Mouse (Mus musculus) erythroblast, embryonic 14.5 days (primary cell): Measurements from ENCODE around the gene Lhfpl4. TPM values are rescaled to one million over a fixed set of nuclear protein-coding genes. Genes with fewer than 3 reads are reported as not detected.

Experiments
- H3K27me3 ChIP-seq: 2 replicates; pipeline ENCODE4 v1.6.1; 2012; ENCODE audit warnings: inconsistent platforms; ENCODE audit not compliant: control insufficient read depth
- H3K36me3 ChIP-seq: 2 replicates; pipeline ENCODE4 v1.6.1; 2012; ENCODE audit warnings: mild to moderate bottlenecking, inconsistent platforms; ENCODE audit not compliant: control insufficient read depth
- H3K4me1 ChIP-seq: 2 replicates; pipeline ENCODE4 v1.6.1; 2012; ENCODE audit warnings: inconsistent platforms; ENCODE audit not compliant: control insufficient read depth
- H3K4me3 ChIP-seq: replicated peaks from 2 replicates; pipeline ENCODE3; 2012; ENCODE audit warnings: moderate library complexity, mild to moderate bottlenecking, inconsistent platforms
- H3K9me3 ChIP-seq: 2 replicates; pipeline ENCODE4 v1.6.1; 2012; ENCODE audit warnings: low read length, inconsistent platforms, mixed read lengths; ENCODE audit not compliant: control insufficient read depth
- GATA1 ChIP-seq: IDR thresholded peaks from 2 replicates; pipeline ENCODE4 v1.6.1; 2012; ENCODE audit warnings: low read length, inconsistent platforms, mixed read lengths
- TAL1 ChIP-seq: IDR thresholded peaks from 3 replicates; pipeline ENCODE4 v1.6.1; 2012; ENCODE audit warnings: low read length, inconsistent platforms, mixed read lengths
- polyA plus RNA-seq: library from polyadenylated mRNA; stranded (reverse); fragments of >175 nt; gene quantifications from 2 replicates; pipeline ENCODE4 v1.2.3, GENCODE M21; 2012

Lhfpl4 gene
- 0.01 TPM in 1 of 2 replicates, not detected in the other for polyA plus RNA-seq

GRCm38 (mm10) chr6:113194841-113195595, at the start of gene Lhfpl4:
Lhfpl4 (minus strand) TSS chr6:113195384.
- Histone ChIP-seq H3K4me1 (no peaks in the 10 kb centered on the region), H3K36me3 (no peaks in the 10 kb centered on the region), H3K9me3 (no peaks in the 10 kb centered on the region), H3K27me3 (peaks cover 55% of the 10 kb centered on the region), H3K4me3 (no peak within 1 kb of the TSS)
- no peak for TF ChIP-seq GATA1
- no peak for TF ChIP-seq TAL1

GRCm38 (mm10) chr6:113242753-113243152, 47.6 kb upstream of the Lhfpl4 start:
- H3K36me3 ChIP-seq, result peaks cover 59% of the 10 kb centered on the region

DNA sequence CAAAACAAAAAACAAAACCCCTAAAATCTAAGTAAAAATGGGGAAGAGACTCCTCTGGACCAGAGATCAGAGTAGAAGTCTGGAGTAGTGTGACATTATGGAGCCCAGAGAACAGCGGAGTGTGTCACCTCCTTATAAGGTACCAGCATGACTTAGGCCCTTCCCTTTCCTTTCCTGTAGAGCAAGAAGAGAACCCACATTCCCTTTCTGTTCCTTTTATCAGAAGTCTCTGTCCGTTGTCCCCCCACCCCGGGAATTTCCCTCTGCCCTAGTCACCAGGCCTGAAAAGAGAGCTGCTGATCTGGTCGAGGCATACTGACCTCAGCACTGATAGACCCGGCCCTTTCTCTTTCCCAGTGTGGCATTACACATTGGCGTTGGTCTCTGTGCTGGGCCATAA, 43.3 kb upstream of the Lhfpl4 start:
- peak overlapping the region; percentile 97 for H3K4me3 ChIP-seq
- H3K4me1 ChIP-seq, result peaks cover 38% of the 10 kb centered on the region
- TF ChIP-seq TAL1 (no peak), GATA1 (no peak)
- no peaks in the 10 kb centered on the region for H3K9me3 ChIP-seq
- H3K36me3 ChIP-seq, result peaks cover 33% of the 10 kb centered on the region
- 0 out of 2 replicates have a peak, but pooled peaks cover 3% of the 10 kb centered on the region for H3K27me3 ChIP-seq

More at GRCm38 (mm10) chr6:113242753-113243152, 47.6 kb upstream of the Lhfpl4 start:
- Histone ChIP-seq H3K27me3 (no peaks in the 10 kb centered on the region), H3K4me1 (peaks cover 29% of the 10 kb centered on the region), H3K4me3 (no peak overlapping the region), H3K9me3 (no peaks in the 10 kb centered on the region)
- TF ChIP-seq GATA1 (no peak), TAL1 (no peak)

DNA sequence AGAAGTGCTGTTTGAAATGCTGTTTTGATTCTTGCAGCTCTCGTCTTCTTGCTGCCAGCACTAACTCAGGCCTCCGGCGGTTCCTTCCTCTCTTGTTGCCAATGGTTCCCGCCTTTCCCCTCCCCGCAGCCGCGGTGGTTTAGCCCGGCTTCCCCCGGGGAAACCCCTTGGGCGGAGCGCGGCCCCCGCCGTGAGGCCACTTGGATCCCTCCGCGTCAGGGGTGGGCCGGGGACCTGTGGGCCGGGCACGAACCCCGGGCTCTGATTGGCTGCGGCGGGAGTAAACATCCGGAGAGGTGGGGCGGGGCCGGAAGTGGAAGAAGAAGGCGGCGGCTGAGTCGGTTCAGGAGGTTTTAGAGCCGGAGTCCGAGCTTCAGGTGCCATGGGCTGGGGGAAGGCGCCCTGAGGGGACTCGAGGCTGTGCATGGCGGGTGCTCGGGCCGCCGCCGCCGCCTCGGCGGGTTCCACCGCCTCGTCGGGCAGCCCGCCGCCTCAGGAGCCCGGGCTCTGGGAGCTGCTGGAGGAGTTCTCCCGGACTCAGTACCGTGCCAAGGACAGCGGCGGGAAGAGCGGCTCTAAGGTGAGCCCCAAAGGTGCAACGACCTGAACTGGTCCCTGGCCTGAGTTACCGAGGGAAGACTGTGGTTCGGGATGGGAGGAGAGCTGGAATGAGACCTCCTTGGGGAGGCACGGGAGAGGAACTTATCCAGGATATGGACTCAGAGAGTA, 42.5 kb upstream of the Lhfpl4 start, which contains the start of gene Mtmr14:
Gene Mtmr14 (plus strand): TSS at position 302 of the 729 bp plus-strand sequence.
- Histone ChIP-seq H3K9me3 (no peaks in the 10 kb centered on the region), H3K4me3 (peak within 1 kb of the TSS; percentile 97), H3K36me3 (peaks cover 26% of the 10 kb centered on the region), H3K4me1 (peaks cover 33% of the 10 kb centered on the region), H3K27me3 (0 out of 2 replicates have a peak, but pooled peaks cover 3% of the 10 kb centered on the region)
- TF ChIP-seq GATA1, result no peak
- no peak for TF ChIP-seq TAL1

DNA sequence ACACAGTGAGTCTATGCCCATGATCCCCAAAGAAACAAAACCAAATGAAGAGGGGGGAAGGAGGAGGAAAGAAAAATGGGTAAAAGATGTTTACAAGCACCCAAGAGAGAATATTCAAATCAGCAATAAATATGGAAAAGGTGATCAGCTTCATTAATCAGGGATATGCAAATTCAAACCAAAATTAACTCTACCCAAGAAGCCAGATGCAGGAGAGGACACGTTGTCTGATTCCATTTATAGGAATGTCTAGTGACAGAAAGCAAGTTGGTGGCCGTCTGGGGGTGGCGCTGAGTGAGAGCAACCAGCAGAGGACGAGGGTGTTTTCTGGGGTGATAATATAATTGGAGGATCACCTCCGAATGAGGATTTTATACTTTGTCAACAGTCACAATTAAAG, 40.0 kb upstream of the Lhfpl4 start:
- 0 out of 2 replicates have a peak, but pooled peaks cover 3% of the 10 kb centered on the region for H3K27me3 ChIP-seq
- H3K9me3 ChIP-seq, result peaks cover 4% of the 10 kb centered on the region
- peaks cover 6% of the 10 kb centered on the region for H3K36me3 ChIP-seq
- peaks cover 27% of the 10 kb centered on the region for H3K4me1 ChIP-seq
- no peak overlapping the region for H3K4me3 ChIP-seq
- no peak for TF ChIP-seq GATA1
- no peak for TF ChIP-seq TAL1

- Histone ChIP-seq H3K36me3 (no peaks in the 10 kb centered on the region), H3K4me3 (no peak overlapping the region), H3K4me1 (no peaks in the 10 kb centered on the region), H3K27me3 (no peaks in the 10 kb centered on the region), H3K9me3 (peaks cover 4% of the 10 kb centered on the region)
- no peak for TF ChIP-seq GATA1
- no peak for TF ChIP-seq TAL1
These were observed 31.5 kb upstream of the Lhfpl4 start for GRCm38 (mm10) chr6:113226705-113227104.

GRCm38 (mm10) chr6:113225798-113226197, 30.6 kb upstream of the Lhfpl4 start:
- peaks cover under 1% of the 10 kb centered on the region; the same call in 1 of the 2 replicates for H3K9me3 ChIP-seq
- H3K4me1 ChIP-seq, result no peaks in the 10 kb centered on the region
- no peak for TF ChIP-seq GATA1
- TF ChIP-seq TAL1, result no peak
- no peaks in the 10 kb centered on the region for H3K36me3 ChIP-seq
- H3K27me3 ChIP-seq, result no peaks in the 10 kb centered on the region
- H3K4me3 ChIP-seq, result no peak overlapping the region

DNA sequence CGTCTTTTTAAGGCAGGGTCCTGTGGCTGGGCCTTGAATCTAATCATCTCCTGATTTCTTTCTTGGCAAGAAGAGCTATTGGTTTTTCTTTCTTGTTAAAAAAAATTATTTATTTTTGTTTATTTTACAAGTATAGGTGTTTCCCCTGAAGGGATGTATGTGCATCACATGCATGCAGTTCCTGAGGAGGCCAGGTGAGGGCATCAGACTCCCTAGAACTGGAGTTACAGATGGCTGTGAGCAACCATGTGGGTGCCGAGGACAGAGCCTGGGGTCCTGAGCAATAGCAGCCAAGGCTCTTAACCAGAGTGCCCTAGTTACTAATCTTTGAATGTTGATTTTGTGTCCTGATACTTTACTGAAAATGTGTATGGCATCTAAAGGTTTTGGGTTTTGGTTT, 21.1 kb upstream of the Lhfpl4 start:
- no peak overlapping the region for H3K4me3 ChIP-seq
- no peak for TF ChIP-seq TAL1
- no peak for TF ChIP-seq GATA1
- no peaks in the 10 kb centered on the region for H3K9me3 ChIP-seq
- no peaks in the 10 kb centered on the region for H3K36me3 ChIP-seq
- no peaks in the 10 kb centered on the region for H3K4me1 ChIP-seq
- H3K27me3 ChIP-seq, result no peaks in the 10 kb centered on the region

DNA sequence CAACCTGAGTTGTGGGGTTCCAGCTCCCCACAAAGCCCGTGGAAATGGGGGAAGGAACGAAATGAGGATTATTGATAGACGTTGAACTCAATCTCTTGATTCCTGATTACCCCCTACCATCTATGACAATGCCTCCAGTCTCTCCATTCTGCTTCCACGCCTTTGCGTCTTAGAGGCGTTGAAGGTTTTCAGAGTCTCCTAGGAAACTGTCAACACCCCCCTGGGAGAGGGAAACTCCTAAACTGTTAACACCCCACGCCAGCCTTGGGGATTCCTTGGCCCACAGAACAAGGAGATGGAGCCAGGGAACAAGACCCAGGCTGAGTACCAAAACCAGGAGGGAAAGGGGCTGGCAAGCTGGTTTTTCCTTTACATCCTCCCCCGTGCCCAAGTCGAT, 410 bp upstream of the Lhfpl4 start:
- Histone ChIP-seq H3K9me3 (no peaks in the 10 kb centered on the region), H3K27me3 (peaks cover 55% of the 10 kb centered on the region), H3K4me3 (no peak overlapping the region), H3K4me1 (no peaks in the 10 kb centered on the region), H3K36me3 (no peaks in the 10 kb centered on the region)
- no peak for TF ChIP-seq GATA1
- TF ChIP-seq TAL1, result no peak
